Mouse (Mus musculus): Measurements from ENCODE around the gene Tmx1. TPM values are rescaled to one million over a fixed set of nuclear protein-coding genes. Genes with fewer than 3 reads are reported as not detected.

Gene Tmx1
- polyA plus RNA-seq, 1 experiment from 2014 or later, result 76.1 TPM

- no peaks in the 10 kb centered on the region for H3K27me3 ChIP-seq (replicated peaks; ENCODE audit: insufficient read depth, low read length)
- no peak for TF ChIP-seq EP300 (IDR thresholded peaks at IDR 0.05)
- H3K4me2 ChIP-seq (replicated peaks; ENCODE audit: low read depth, low read length), result no peak overlapping the region
- H3K27ac ChIP-seq (ENCODE audit: low read length), result no peak overlapping the region
- H3K9me3 ChIP-seq (ENCODE audit: low read length), result no peaks in the 10 kb centered on the region
- no peak overlapping the region for H3K9ac ChIP-seq (replicated peaks; ENCODE audit: low read depth)
- WGBS, result 89% methylated on average over 3 of the region's 3 CpGs
- peaks cover 4% of the 10 kb centered on the region; the same call in 1 of the 2 replicates for H3K4me1 ChIP-seq (ENCODE audit: insufficient read depth, low read depth, low read length)
- no peak overlapping the region for H3K4me3 ChIP-seq (ENCODE audit: low read depth, low read length)
- ATAC-seq (no peak), DNase-seq (ENCODE audit: low spot score) (no peak)
- H3K36me3 ChIP-seq (ENCODE audit: insufficient read depth, low read length), result no peaks in the 10 kb centered on the region
Measured at GRCm38 (mm10) chr12:70451533-70451932, 1.4 kb upstream of the Tmx1 start.

- no peaks in the 10 kb centered on the region for H3K27me3 ChIP-seq (replicated peaks; ENCODE audit: insufficient read depth, low read length)
- H3K9me3 ChIP-seq (ENCODE audit: low read length), result no peaks in the 10 kb centered on the region
- H3K9ac ChIP-seq (replicated peaks; ENCODE audit: low read depth), result no peak overlapping the region
- peaks cover 4% of the 10 kb centered on the region; the same call in 1 of the 2 replicates for H3K4me1 ChIP-seq (ENCODE audit: insufficient read depth, low read depth, low read length)
- no peak for ATAC-seq
- no peaks in the 10 kb centered on the region for H3K36me3 ChIP-seq (ENCODE audit: insufficient read depth, low read length)
- no peak overlapping the region for H3K4me3 ChIP-seq (ENCODE audit: low read depth, low read length)
- H3K4me2 ChIP-seq (replicated peaks; ENCODE audit: low read depth, low read length), result peak overlapping the region; percentile 62
- 58% methylated on average over 2 of the region's 2 CpGs for WGBS
- no peak for DNase-seq (ENCODE audit: low spot score)
- no peak overlapping the region for H3K27ac ChIP-seq (ENCODE audit: low read length)
- no peak for TF ChIP-seq EP300 (IDR thresholded peaks at IDR 0.05)
- TF ChIP-seq CTCF (IDR thresholded peaks at IDR 0.05), result no peak
Measured at GRCm38 (mm10) chr12:70452143-70452542, 752 bp upstream of the Tmx1 start.

- TF ChIP-seq CTCF (IDR thresholded peaks at IDR 0.05) (no peak), EP300 (IDR thresholded peaks at IDR 0.05) (no peak)
- peaks cover 4% of the 10 kb centered on the region; the same call in 1 of the 2 replicates for H3K4me1 ChIP-seq (ENCODE audit: insufficient read depth, low read depth, low read length)
- no peaks in the 10 kb centered on the region for H3K9me3 ChIP-seq (ENCODE audit: low read length)
- 82% methylated on average over 8 of the region's 8 CpGs for WGBS
- H3K4me2 ChIP-seq (replicated peaks; ENCODE audit: low read depth, low read length), result no peak overlapping the region
- no peak overlapping the region for H3K27ac ChIP-seq (ENCODE audit: low read length)
- no peaks in the 10 kb centered on the region for H3K27me3 ChIP-seq (replicated peaks; ENCODE audit: insufficient read depth, low read length)
- DNase-seq (ENCODE audit: low spot score) (no peak), ATAC-seq (no peak)
- no peak overlapping the region for H3K9ac ChIP-seq (replicated peaks; ENCODE audit: low read depth)
- H3K4me3 ChIP-seq (ENCODE audit: low read depth, low read length), result no peak overlapping the region
- H3K36me3 ChIP-seq (ENCODE audit: insufficient read depth, low read length), result peaks cover 5% of the 10 kb centered on the region; the same call in 1 of the 2 replicates
Measured at GRCm38 (mm10) chr12:70455226-70455625, 2.3 kb downstream of the Tmx1 start.

DNA sequence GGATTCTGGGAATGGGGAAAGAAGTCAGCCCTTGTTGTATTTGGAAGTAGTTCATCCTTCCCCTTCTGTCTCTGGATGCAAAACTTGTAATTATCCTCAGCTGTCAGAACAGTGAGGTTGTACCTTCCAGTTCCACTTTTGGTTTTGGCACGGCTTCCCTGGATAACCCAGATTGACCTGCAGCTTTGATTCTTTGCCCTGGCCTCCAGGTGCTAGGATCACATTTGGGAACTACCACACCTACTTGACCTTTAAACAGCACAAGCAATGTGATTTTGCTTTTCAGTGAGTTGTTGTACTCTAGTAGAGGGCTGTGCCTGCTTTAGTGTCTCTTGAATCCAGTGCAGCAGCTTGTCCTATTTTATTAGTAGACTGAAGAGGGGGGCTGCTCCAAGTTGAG lies 6.7 kb downstream of the Tmx1 start:
- Histone ChIP-seq H3K4me3 (ENCODE audit: low read depth, low read length) (no peak overlapping the region), H3K27me3 (replicated peaks; ENCODE audit: insufficient read depth, low read length) (no peaks in the 10 kb centered on the region), H3K9ac (replicated peaks; ENCODE audit: low read depth) (no peak overlapping the region), H3K36me3 (ENCODE audit: insufficient read depth, low read length) (peaks cover 11% of the 10 kb centered on the region; the same call in 1 of the 2 replicates), H3K9me3 (ENCODE audit: low read length) (no peaks in the 10 kb centered on the region), H3K4me2 (replicated peaks; ENCODE audit: low read depth, low read length) (no peak overlapping the region), H3K4me1 (ENCODE audit: insufficient read depth, low read depth, low read length) (no peaks in the 10 kb centered on the region), H3K27ac (ENCODE audit: low read length) (no peak overlapping the region)
- WGBS, result 95% methylated on average over 1 of the region's 1 CpGs
- no peak for ATAC-seq
- DNase-seq (ENCODE audit: low spot score), result no peak
- TF ChIP-seq EP300 (IDR thresholded peaks at IDR 0.05), result no peak
- TF ChIP-seq CTCF (IDR thresholded peaks at IDR 0.05), result no peak

DNA sequence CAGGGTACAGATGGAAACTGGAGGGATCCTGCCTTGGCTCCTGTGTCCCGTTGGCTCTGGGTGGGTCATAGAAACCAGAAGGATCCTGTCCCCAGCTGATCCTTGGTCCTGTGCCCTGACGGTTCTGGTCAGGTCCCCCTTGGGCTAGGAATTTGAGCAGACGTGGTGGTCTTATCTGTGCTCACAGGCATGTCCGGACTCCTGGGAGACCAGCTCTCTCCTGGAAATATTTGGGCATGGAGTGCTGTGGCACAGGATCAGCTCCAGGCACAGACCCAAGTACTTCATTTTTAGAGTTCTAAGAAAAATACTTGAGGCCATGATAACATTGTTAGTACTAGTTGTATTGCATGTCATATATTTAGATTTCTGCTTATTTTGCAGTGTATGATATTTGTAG lies 11.1 kb downstream of the Tmx1 start:
- H3K27me3 ChIP-seq (replicated peaks; ENCODE audit: insufficient read depth, low read length), result no peaks in the 10 kb centered on the region
- H3K4me2 ChIP-seq (replicated peaks; ENCODE audit: low read depth, low read length), result no peak overlapping the region
- ATAC-seq (no peak), DNase-seq (ENCODE audit: low spot score) (no peak)
- WGBS, result 73% methylated on average over 4 of the region's 4 CpGs
- H3K36me3 ChIP-seq (ENCODE audit: insufficient read depth, low read length), result peaks cover 26% of the 10 kb centered on the region
- H3K4me1 ChIP-seq (ENCODE audit: insufficient read depth, low read depth, low read length), result no peaks in the 10 kb centered on the region
- no peak overlapping the region for H3K27ac ChIP-seq (ENCODE audit: low read length)
- no peak for TF ChIP-seq EP300 (IDR thresholded peaks at IDR 0.05)
- no peak for TF ChIP-seq CTCF (IDR thresholded peaks at IDR 0.05)
- H3K4me3 ChIP-seq (ENCODE audit: low read depth, low read length), result no peak overlapping the region
- no peaks in the 10 kb centered on the region for H3K9me3 ChIP-seq (ENCODE audit: low read length)
- H3K9ac ChIP-seq (replicated peaks; ENCODE audit: low read depth), result no peak overlapping the region

- Histone ChIP-seq H3K27me3 (replicated peaks; ENCODE audit: insufficient read depth, low read length) (no peaks in the 10 kb centered on the region), H3K27ac (ENCODE audit: low read length) (no peak overlapping the region), H3K4me2 (replicated peaks; ENCODE audit: low read depth, low read length) (no peak overlapping the region), H3K4me1 (ENCODE audit: insufficient read depth, low read depth, low read length) (no peaks in the 10 kb centered on the region), H3K9me3 (ENCODE audit: low read length) (no peaks in the 10 kb centered on the region), H3K36me3 (ENCODE audit: insufficient read depth, low read length) (no peaks in the 10 kb centered on the region), H3K9ac (replicated peaks; ENCODE audit: low read depth) (no peak overlapping the region), H3K4me3 (ENCODE audit: low read depth, low read length) (no peak overlapping the region)
- ATAC-seq, result peak; percentile 49; the same call in 1 of the 2 replicates
- TF ChIP-seq EP300 (IDR thresholded peaks at IDR 0.05) (no peak), CTCF (IDR thresholded peaks at IDR 0.05) (no peak)
- DNase-seq (ENCODE audit: low spot score), result peak; percentile 46
- WGBS, result 65% methylated on average over 3 of the region's 3 CpGs
Measured at GRCm38 (mm10) chr12:70475336-70475735, 22.4 kb downstream of the Tmx1 start.
